Mouse (Mus musculus): ENCODE results near the gene Tef. TPM values are rescaled to one million over a fixed set of nuclear protein-coding genes. Genes with fewer than 3 reads are reported as not detected.

Tef gene
- 33.9 and 36.0 TPM in 2 replicates for polyA plus RNA-seq (2011; ENCODE audit: insufficient read depth, insufficient read length, low read depth, missing spikeins)

- TF ChIP-seq EP300 (IDR thresholded peaks at IDR 0.05; ENCODE audit: insufficient read depth, low read depth, low read length) (no peak), POLR2A (IDR thresholded peaks at IDR 0.05; ENCODE audit: insufficient read depth, low read length) (no peak), CTCF (IDR thresholded peaks at IDR 0.05; ENCODE audit: low read depth, low read length) (no peak)
- no peaks in the 10 kb centered on the region for H3K36me3 ChIP-seq (ENCODE audit: control insufficient read depth, insufficient read depth, low read length, poor library complexity, severe bottlenecking)
Observed at GRCm38 (mm10) chr15:81802001-81802890, at the start of gene Tef. Gene Tef, plus strand, starts transcription at chr15:81802421.

GRCm38 (mm10) chr15:81753669-81754068, 48.6 kb upstream of the Tef start:
- no peak for TF ChIP-seq CTCF (IDR thresholded peaks at IDR 0.05; ENCODE audit: low read depth, low read length)
- TF ChIP-seq EP300 (IDR thresholded peaks at IDR 0.05; ENCODE audit: insufficient read depth, low read depth, low read length) = no peak
- TF ChIP-seq POLR2A (IDR thresholded peaks at IDR 0.05; ENCODE audit: insufficient read depth, low read length) = no peak
- Histone ChIP-seq H3K9ac (ENCODE audit: low read depth, poor library complexity, severe bottlenecking) (no peak overlapping the region), H3K27ac (ENCODE audit: insufficient read depth, low read length) (no peak overlapping the region), H3K36me3 (ENCODE audit: control insufficient read depth, insufficient read depth, low read length, poor library complexity, severe bottlenecking) (no peaks in the 10 kb centered on the region), H3K27me3 (ENCODE audit: control insufficient read depth, insufficient read depth, low read length, poor library complexity, severe bottlenecking) (no peaks in the 10 kb centered on the region), H3K4me1 (ENCODE audit: control insufficient read depth, insufficient read depth, low read length) (no peaks in the 10 kb centered on the region), H3K4me3 (ENCODE audit: low read depth, low read length) (no peak overlapping the region), H3K9me3 (replicated peaks; ENCODE audit: control insufficient read depth, insufficient read depth, low read length, poor library complexity, severe bottlenecking) (no peaks in the 10 kb centered on the region)

More at GRCm38 (mm10) chr15:81802001-81802890, at the start of gene Tef:
- Histone ChIP-seq H3K27ac (ENCODE audit: insufficient read depth, low read length) (no peak within 1 kb of the TSS), H3K9me3 (replicated peaks; ENCODE audit: control insufficient read depth, insufficient read depth, low read length, poor library complexity, severe bottlenecking) (no peaks in the 10 kb centered on the region), H3K27me3 (ENCODE audit: control insufficient read depth, insufficient read depth, low read length, poor library complexity, severe bottlenecking) (no peaks in the 10 kb centered on the region), H3K4me3 (ENCODE audit: low read depth, low read length) (peak within 1 kb of the TSS; percentile 7; the same call in 1 of the 2 replicates), H3K4me1 (ENCODE audit: control insufficient read depth, insufficient read depth, low read length) (no peaks in the 10 kb centered on the region), H3K9ac (ENCODE audit: low read depth, poor library complexity, severe bottlenecking) (no peak within 1 kb of the TSS)

- Histone ChIP-seq H3K9me3 (replicated peaks; ENCODE audit: control insufficient read depth, insufficient read depth, low read length, poor library complexity, severe bottlenecking) (no peaks in the 10 kb centered on the region), H3K9ac (ENCODE audit: low read depth, poor library complexity, severe bottlenecking) (no peak overlapping the region), H3K4me1 (ENCODE audit: control insufficient read depth, insufficient read depth, low read length) (no peaks in the 10 kb centered on the region), H3K27ac (ENCODE audit: insufficient read depth, low read length) (no peak overlapping the region), H3K27me3 (ENCODE audit: control insufficient read depth, insufficient read depth, low read length, poor library complexity, severe bottlenecking) (no peaks in the 10 kb centered on the region), H3K36me3 (ENCODE audit: control insufficient read depth, insufficient read depth, low read length, poor library complexity, severe bottlenecking) (no peaks in the 10 kb centered on the region), H3K4me3 (ENCODE audit: low read depth, low read length) (no peak overlapping the region)
- TF ChIP-seq EP300 (IDR thresholded peaks at IDR 0.05; ENCODE audit: insufficient read depth, low read depth, low read length) (no peak), CTCF (IDR thresholded peaks at IDR 0.05; ENCODE audit: low read depth, low read length) (no peak), POLR2A (IDR thresholded peaks at IDR 0.05; ENCODE audit: insufficient read depth, low read length) (no peak)
Observed at GRCm38 (mm10) chr15:81758701-81759100, 43.5 kb upstream of the Tef start.

GRCm38 (mm10) chr15:81759542-81759941, 42.7 kb upstream of the Tef start:
- Histone ChIP-seq H3K4me3 (ENCODE audit: low read depth, low read length) (no peak overlapping the region), H3K27ac (ENCODE audit: insufficient read depth, low read length) (no peak overlapping the region), H3K27me3 (ENCODE audit: control insufficient read depth, insufficient read depth, low read length, poor library complexity, severe bottlenecking) (no peaks in the 10 kb centered on the region), H3K4me1 (ENCODE audit: control insufficient read depth, insufficient read depth, low read length) (no peaks in the 10 kb centered on the region), H3K36me3 (ENCODE audit: control insufficient read depth, insufficient read depth, low read length, poor library complexity, severe bottlenecking) (no peaks in the 10 kb centered on the region), H3K9ac (ENCODE audit: low read depth, poor library complexity, severe bottlenecking) (no peak overlapping the region), H3K9me3 (replicated peaks; ENCODE audit: control insufficient read depth, insufficient read depth, low read length, poor library complexity, severe bottlenecking) (no peaks in the 10 kb centered on the region)
- TF ChIP-seq EP300 (IDR thresholded peaks at IDR 0.05; ENCODE audit: insufficient read depth, low read depth, low read length) = no peak
- no peak for TF ChIP-seq POLR2A (IDR thresholded peaks at IDR 0.05; ENCODE audit: insufficient read depth, low read length)
- TF ChIP-seq CTCF (IDR thresholded peaks at IDR 0.05; ENCODE audit: low read depth, low read length) = no peak

- Histone ChIP-seq H3K27ac (ENCODE audit: insufficient read depth, low read length) (no peak overlapping the region), H3K9me3 (replicated peaks; ENCODE audit: control insufficient read depth, insufficient read depth, low read length, poor library complexity, severe bottlenecking) (no peaks in the 10 kb centered on the region)
Observed at GRCm38 (mm10) chr15:81760361-81761079, 41.7 kb upstream of the Tef start.

More at GRCm38 (mm10) chr15:81760361-81761079, 41.7 kb upstream of the Tef start:
- Histone ChIP-seq H3K4me3 (ENCODE audit: low read depth, low read length) (no peak overlapping the region), H3K27me3 (ENCODE audit: control insufficient read depth, insufficient read depth, low read length, poor library complexity, severe bottlenecking) (no peaks in the 10 kb centered on the region), H3K9ac (ENCODE audit: low read depth, poor library complexity, severe bottlenecking) (no peak overlapping the region), H3K36me3 (ENCODE audit: control insufficient read depth, insufficient read depth, low read length, poor library complexity, severe bottlenecking) (no peaks in the 10 kb centered on the region), H3K4me1 (ENCODE audit: control insufficient read depth, insufficient read depth, low read length) (no peaks in the 10 kb centered on the region)
- TF ChIP-seq POLR2A (IDR thresholded peaks at IDR 0.05; ENCODE audit: insufficient read depth, low read length) = no peak
- no peak for TF ChIP-seq CTCF (IDR thresholded peaks at IDR 0.05; ENCODE audit: low read depth, low read length)
- no peak for TF ChIP-seq EP300 (IDR thresholded peaks at IDR 0.05; ENCODE audit: insufficient read depth, low read depth, low read length)

Data from ES-Bruce4 (cell line).